Mouse (Mus musculus) skeletal muscle tissue, adult 2 months (tissue): ENCODE results near the gene Sema4d.
"Not testable (repeated sequence)": the region's sequence is repeated elsewhere in the genome, so short reads cannot be mapped to it uniquely, and the experiment has no call there.

Experiments used
- DNase-seq: peaks from one replicate; pipeline ENCODE4 v3.0.0-alpha.2; 2012; ENCODE audit warnings: low read depth, low spot score

Gene Sema4d

GRCm38 (mm10) chr13:51678687-51679086 is 114.9 kb downstream of the Sema4d start:
- DNase-seq: no peak

GRCm38 (mm10) chr13:51677630-51678185 is 115.8 kb downstream of the Sema4d start:
- no peak for DNase-seq

GRCm38 (mm10) chr13:51677041-51677440 is 116.5 kb downstream of the Sema4d start:
- no peak for DNase-seq

GRCm38 (mm10) chr13:51676641-51677040 is 116.9 kb downstream of the Sema4d start:
- no peak for DNase-seq

- DNase-seq: not testable (repeated sequence)
Measured at GRCm38 (mm10) chr13:51668195-51668594, 125.4 kb downstream of the Sema4d start.

- DNase-seq: no peak
Measured at GRCm38 (mm10) chr13:51663561-51663960, 130.0 kb downstream of the Sema4d start.

GRCm38 (mm10) chr13:51659573-51659972 is 134.0 kb downstream of the Sema4d start:
- DNase-seq: no peak

- no peak for DNase-seq
Measured at GRCm38 (mm10) chr13:51658094-51658493, 135.5 kb downstream of the Sema4d start.

- no peak for DNase-seq
Measured at GRCm38 (mm10) chr13:51656516-51657235, 136.9 kb downstream of the Sema4d start.

GRCm38 (mm10) chr13:51653961-51654360 is 139.6 kb downstream of the Sema4d start:
- no peak for DNase-seq

- DNase-seq: no peak
Measured at GRCm38 (mm10) chr13:51653159-51653558, 140.4 kb downstream of the Sema4d start.

- peak; percentile 92 for DNase-seq
Measured at GRCm38 (mm10) chr13:51651408-51652064, 142.0 kb downstream of the Sema4d start, which contains the start of gene Secisbp2. Gene Secisbp2 (plus strand): TSS chr13:51651697.

- DNase-seq: no peak
Measured at GRCm38 (mm10) chr13:51649740-51650139, 143.8 kb downstream of the Sema4d start.

GRCm38 (mm10) chr13:51648237-51648636 is 145.3 kb downstream of the Sema4d start:
- DNase-seq: no peak

GRCm38 (mm10) chr13:51647770-51648169 is 145.8 kb downstream of the Sema4d start:
- DNase-seq: no peak

GRCm38 (mm10) chr13:51646362-51647027 is 147.1 kb downstream of the Sema4d start:
- no peak for DNase-seq

- DNase-seq: no peak
Measured at GRCm38 (mm10) chr13:51645872-51646271, 147.7 kb downstream of the Sema4d start.

GRCm38 (mm10) chr13:51644829-51645789 is 148.4 kb downstream of the Sema4d start, which contains the start of gene Cks2:
Gene Cks2 (plus strand): TSS chr13:51645232.
- peak; percentile 97 for DNase-seq

- no peak for DNase-seq
Measured at GRCm38 (mm10) chr13:51643924-51644828, 149.4 kb downstream of the Sema4d start.
